Mouse (Mus musculus): ENCODE measurements around the gene Olfr1225. TPM values are rescaled to one million over a fixed set of nuclear protein-coding genes. Genes with fewer than 3 reads are reported as not detected.
"Not testable (repeated sequence)": the region's sequence is repeated elsewhere in the genome, so short reads cannot be mapped to it uniquely, and the experiment has no call there.

Olfr1225 gene
- total RNA-seq (2015) (not detected in 2 replicates), total RNA-seq (2017) (not detected in 2 replicates)

DNA sequence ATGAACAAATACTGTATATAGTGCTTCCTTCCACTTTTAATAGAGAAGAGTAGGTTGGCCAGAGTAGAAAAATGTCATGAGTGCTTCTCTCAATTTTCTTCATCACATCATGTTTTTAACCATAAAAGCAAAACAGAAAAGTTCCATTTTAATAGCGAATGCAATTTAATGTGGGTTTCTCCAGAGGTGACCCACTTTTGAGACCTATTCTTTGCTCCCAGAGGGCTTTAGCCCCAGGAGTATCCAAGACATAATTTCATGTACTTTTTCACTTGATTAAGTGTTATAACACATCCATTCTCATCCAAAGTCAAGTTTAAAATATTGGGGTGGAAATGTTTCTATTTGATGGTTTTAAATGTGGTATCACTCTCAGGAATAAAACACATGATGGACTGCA is at the start of gene Olfr1225:
Olfr1225 (minus strand) TSS at position 101 of the 400 bp plus-strand sequence.
- ATAC-seq (ENCODE audit: poor library complexity, severe bottlenecking), result no peak

DNA sequence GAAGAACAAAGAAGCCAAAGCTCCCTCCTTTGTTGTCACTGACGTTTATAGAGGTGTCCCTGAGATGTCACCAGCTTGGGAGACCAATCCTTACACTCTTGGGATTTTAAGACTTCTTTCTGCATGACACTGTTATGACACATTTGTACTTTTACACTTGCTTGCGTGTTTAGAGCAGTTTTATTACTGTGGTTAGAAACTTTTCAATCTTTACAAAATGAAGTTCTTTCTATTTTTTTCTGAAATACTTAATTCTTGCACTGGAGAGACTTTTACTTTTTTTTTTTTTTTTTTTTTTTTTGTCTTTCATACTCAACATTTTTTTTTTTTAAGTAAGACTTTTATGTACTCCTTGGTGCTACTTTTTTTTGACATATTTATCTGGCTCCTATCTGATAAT is 25.5 kb upstream of the Olfr1225 start, which contains the start of gene Olfr1226:
Olfr1226 (minus strand) TSS at position 101 of the 400 bp plus-strand sequence.
- ATAC-seq (ENCODE audit: poor library complexity, severe bottlenecking), result no peak

DNA sequence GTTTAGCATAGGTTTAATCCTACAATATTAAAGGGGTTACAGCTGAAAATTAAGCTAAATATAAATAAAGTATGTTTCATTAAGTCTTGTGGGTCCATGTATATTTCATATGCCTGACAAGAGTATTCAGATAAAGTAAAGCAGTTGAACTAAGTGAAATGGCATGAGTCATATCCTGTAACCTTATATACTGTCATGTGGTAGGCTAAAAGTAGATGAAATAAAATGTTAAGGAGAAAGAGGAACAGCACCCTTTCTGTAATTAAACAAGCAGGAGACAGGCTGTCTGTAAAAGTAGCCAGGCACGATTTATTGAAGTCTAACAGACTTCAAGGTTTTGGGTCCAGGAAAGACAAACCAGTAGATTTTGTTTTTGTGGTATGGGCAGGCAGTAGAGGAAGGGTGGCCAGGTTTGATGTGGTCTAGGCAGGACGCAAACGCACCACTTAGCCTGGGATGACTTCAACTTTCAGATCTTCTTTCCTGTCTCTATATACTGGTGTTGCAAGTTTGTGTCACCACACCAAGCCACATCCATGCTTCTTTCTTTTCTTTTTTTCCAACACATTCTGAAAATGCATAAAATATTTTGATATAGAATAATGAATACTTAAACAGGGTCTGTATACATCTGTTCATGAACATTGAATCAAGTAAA is 22.0 kb upstream of the Olfr1225 start:
- ATAC-seq (ENCODE audit: poor library complexity, severe bottlenecking), result peak; percentile 51; the same call in 1 of the 2 replicates

GRCm38 (mm10) chr2:89164711-89165110 is 9.8 kb downstream of the Olfr1225 start:
- not testable (repeated sequence) for ATAC-seq (ENCODE audit: poor library complexity, severe bottlenecking)

- ATAC-seq (ENCODE audit: poor library complexity, severe bottlenecking), result not testable (repeated sequence)
Observed at GRCm38 (mm10) chr2:89163991-89164390, 10.5 kb downstream of the Olfr1225 start, which contains the start of gene Olfr1224-ps1. Gene Olfr1224-ps1, minus strand, starts transcription at chr2:89164091.

DNA sequence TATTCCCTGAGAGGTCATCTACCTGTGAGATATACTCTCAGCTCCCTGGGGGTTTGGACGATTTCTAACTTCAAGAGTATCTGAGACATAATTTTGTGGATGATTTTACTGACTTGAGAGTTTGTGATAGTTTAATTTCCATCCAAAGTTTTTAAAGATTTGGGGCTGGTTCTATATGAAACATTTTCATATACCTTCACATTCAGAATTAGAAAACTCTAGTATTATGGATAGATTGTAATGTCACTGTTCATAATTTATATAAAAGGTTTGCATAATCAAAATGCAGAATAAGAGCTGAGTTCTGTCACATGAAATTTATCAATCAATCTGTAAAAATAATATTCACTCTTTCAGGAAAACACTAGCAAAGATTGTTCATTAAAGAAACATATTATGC is 23.0 kb downstream of the Olfr1225 start, which contains the start of gene Olfr1223:
Olfr1223 (minus strand) TSS at position 101 of the 400 bp plus-strand sequence.
- ATAC-seq (ENCODE audit: poor library complexity, severe bottlenecking), result no peak

DNA sequence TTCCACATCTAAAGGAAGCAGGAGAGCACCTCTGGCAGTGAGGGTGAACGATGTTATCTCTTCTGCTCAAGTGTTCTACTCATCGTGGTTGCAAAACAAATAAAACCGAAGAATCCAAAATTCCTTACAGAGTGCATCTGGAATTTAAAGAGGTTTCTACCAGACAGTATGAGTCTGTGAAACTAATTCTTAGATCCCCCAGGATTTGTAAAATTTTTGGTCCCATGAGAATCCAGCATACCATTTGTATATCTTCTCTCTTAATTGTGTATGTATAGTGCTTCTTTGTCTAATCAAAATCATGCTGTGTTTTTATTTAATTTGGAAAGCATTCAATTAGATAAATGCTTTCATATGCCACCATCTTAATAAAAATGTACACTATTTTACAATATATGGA is 41.5 kb downstream of the Olfr1225 start, which contains the start of gene Olfr1222:
Olfr1222 (minus strand) TSS at position 101 of the 400 bp plus-strand sequence.
- no peak for ATAC-seq (ENCODE audit: poor library complexity, severe bottlenecking)

Other genes starting within 250 kb of the Olfr1225 start
- not detected in 2 replicates for gene Olfr1211, start 236.6 kb downstream of the Olfr1225 start, total RNA-seq (2015)
- not detected in 2 replicates for gene Olfr1211, start 236.6 kb downstream of the Olfr1225 start, total RNA-seq (2017)
- not detected in 2 replicates for gene Olfr1212, start 220.7 kb downstream of the Olfr1225 start, total RNA-seq (2015)
- not detected in 2 replicates for gene Olfr1212, start 220.7 kb downstream of the Olfr1225 start, total RNA-seq (2017)
- not detected in 2 replicates for gene Gm13762, start 194.4 kb downstream of the Olfr1225 start, total RNA-seq (2015)
- gene Gm13762, start 194.4 kb downstream of the Olfr1225 start, total RNA-seq (2017), result not detected in 2 replicates
- not detected in 2 replicates for gene Olfr1214, start 182.0 kb downstream of the Olfr1225 start, total RNA-seq (2015)
- not detected in 2 replicates for gene Olfr1214, start 182.0 kb downstream of the Olfr1225 start, total RNA-seq (2017)
- gene Olfr1215, start 167.7 kb downstream of the Olfr1225 start, total RNA-seq (2015), result not detected in 2 replicates
- not detected in 2 replicates for gene Olfr1215, start 167.7 kb downstream of the Olfr1225 start, total RNA-seq (2017)
- not detected in 2 replicates for gene Olfr1216, start 156.3 kb downstream of the Olfr1225 start, total RNA-seq (2015)
- gene Olfr1216, start 156.3 kb downstream of the Olfr1225 start, total RNA-seq (2017), result not detected in 2 replicates
- not detected in 2 replicates for gene Olfr1217, start 142.6 kb downstream of the Olfr1225 start, total RNA-seq (2015)
- not detected in 2 replicates for gene Olfr1217, start 142.6 kb downstream of the Olfr1225 start, total RNA-seq (2017)
- gene Olfr1218, start 113.5 kb downstream of the Olfr1225 start, total RNA-seq (2015), result not detected in 2 replicates
- gene Olfr1218, start 113.5 kb downstream of the Olfr1225 start, total RNA-seq (2017), result not detected in 2 replicates
- gene Olfr1219, start 91.2 kb downstream of the Olfr1225 start, total RNA-seq (2015), result not detected in 2 replicates
- gene Olfr1219, start 91.2 kb downstream of the Olfr1225 start, total RNA-seq (2017), result not detected in 2 replicates
- not detected in 2 replicates for gene Olfr1220, start 67.8 kb downstream of the Olfr1225 start, total RNA-seq (2015)
- gene Olfr1220, start 67.8 kb downstream of the Olfr1225 start, total RNA-seq (2017), result not detected in 2 replicates
- gene Olfr1221, start 57.4 kb downstream of the Olfr1225 start, total RNA-seq (2015), result not detected in 2 replicates
- gene Olfr1221, start 57.4 kb downstream of the Olfr1225 start, total RNA-seq (2017), result not detected in 2 replicates
- not detected in 2 replicates for gene Olfr1222, start 41.6 kb downstream of the Olfr1225 start, total RNA-seq (2015)
- gene Olfr1222, start 41.6 kb downstream of the Olfr1225 start, total RNA-seq (2017), result not detected in 2 replicates
- not detected in 2 replicates for gene Olfr1223, start 23.1 kb downstream of the Olfr1225 start, total RNA-seq (2015)
- not detected in 2 replicates for gene Olfr1223, start 23.1 kb downstream of the Olfr1225 start, total RNA-seq (2017)
- gene Olfr1224-ps1, start 10.6 kb downstream of the Olfr1225 start, total RNA-seq (2015), result not detected in 2 replicates
- not detected in 2 replicates for gene Olfr1224-ps1, start 10.6 kb downstream of the Olfr1225 start, total RNA-seq (2017)
- gene Olfr1226, start 25.4 kb upstream of the Olfr1225 start, total RNA-seq (2015), result not detected in 2 replicates
- gene Olfr1226, start 25.4 kb upstream of the Olfr1225 start, total RNA-seq (2017), result not detected in 2 replicates
- not detected in 2 replicates for gene Olfr1228, start 79.4 kb upstream of the Olfr1225 start, total RNA-seq (2015)
- not detected in 2 replicates for gene Olfr1228, start 79.4 kb upstream of the Olfr1225 start, total RNA-seq (2017)
- gene Olfr1229, start 113.3 kb upstream of the Olfr1225 start, total RNA-seq (2015), result not detected in 2 replicates
- not detected in 2 replicates for gene Olfr1229, start 113.3 kb upstream of the Olfr1225 start, total RNA-seq (2017)
- not detected in 2 replicates for gene Olfr1230, start 122.6 kb upstream of the Olfr1225 start, total RNA-seq (2015)
- not detected in 2 replicates for gene Olfr1230, start 122.6 kb upstream of the Olfr1225 start, total RNA-seq (2017)
- not detected in 2 replicates for gene Olfr1231, start 132.4 kb upstream of the Olfr1225 start, total RNA-seq (2015)
- gene Olfr1231, start 132.4 kb upstream of the Olfr1225 start, total RNA-seq (2017), result not detected in 2 replicates
- not detected in 2 replicates for gene Olfr1232, start 155.0 kb upstream of the Olfr1225 start, total RNA-seq (2015)
- gene Olfr1232, start 155.0 kb upstream of the Olfr1225 start, total RNA-seq (2017), result not detected in 2 replicates
- gene Olfr1233, start 167.7 kb upstream of the Olfr1225 start, total RNA-seq (2015), result not detected in 2 replicates
- gene Olfr1233, start 167.7 kb upstream of the Olfr1225 start, total RNA-seq (2017), result not detected in 2 replicates
- not detected in 2 replicates for gene Olfr1234, start 190.2 kb upstream of the Olfr1225 start, total RNA-seq (2015)
- gene Olfr1234, start 190.2 kb upstream of the Olfr1225 start, total RNA-seq (2017), result not detected in 2 replicates
- not detected in 2 replicates for gene Olfr1238, start 235.0 kb upstream of the Olfr1225 start, total RNA-seq (2015)
- gene Olfr1238, start 235.0 kb upstream of the Olfr1225 start, total RNA-seq (2017), result 0.04 TPM in 1 of 2 replicates, not detected in the other
- not detected in 2 replicates for gene Olfr1239, start 245.7 kb upstream of the Olfr1225 start, total RNA-seq (2015)
- not detected in 2 replicates for gene Olfr1239, start 245.7 kb upstream of the Olfr1225 start, total RNA-seq (2017)

All from megakaryocyte, adult 5-6 weeks (primary cell).